Mouse (Mus musculus) granulocyte monocyte progenitor cell, adult 5-6 weeks (primary cell): Measurements from ENCODE around the gene Zeb2. TPM values are rescaled to one million over a fixed set of nuclear protein-coding genes. Genes with fewer than 3 reads are reported as not detected.
"Not testable (repeated sequence)": the region's sequence is repeated elsewhere in the genome, so short reads cannot be mapped to it uniquely, and the experiment has no call there.

Source experiments
- ATAC-seq: replicated peaks from 2 replicates; pipeline ENCODE4 v1.8.0; 2016; ENCODE audit warnings: mild to moderate bottlenecking, moderate TSS enrichment, inconsistent platforms; ENCODE audit not compliant: poor library complexity, severe bottlenecking
- total RNA-seq, 2 experiments: library from RNA; stranded (forward) in 1 of 2; stranded (reverse) in 1 of 2; fragments of 200-712, 200-1000 nt in 1 of 2; fragments of >200 nt in 1 of 2; fragmentation: Nextera tagmentation in 1 of 2; gene quantifications; 2 replicates each; pipeline ENCODE4 v1.2.3; 2014 to 2017

Zeb2 gene
- total RNA-seq, 2 experiments from 2014 or later = 167 to 286 TPM

DNA sequence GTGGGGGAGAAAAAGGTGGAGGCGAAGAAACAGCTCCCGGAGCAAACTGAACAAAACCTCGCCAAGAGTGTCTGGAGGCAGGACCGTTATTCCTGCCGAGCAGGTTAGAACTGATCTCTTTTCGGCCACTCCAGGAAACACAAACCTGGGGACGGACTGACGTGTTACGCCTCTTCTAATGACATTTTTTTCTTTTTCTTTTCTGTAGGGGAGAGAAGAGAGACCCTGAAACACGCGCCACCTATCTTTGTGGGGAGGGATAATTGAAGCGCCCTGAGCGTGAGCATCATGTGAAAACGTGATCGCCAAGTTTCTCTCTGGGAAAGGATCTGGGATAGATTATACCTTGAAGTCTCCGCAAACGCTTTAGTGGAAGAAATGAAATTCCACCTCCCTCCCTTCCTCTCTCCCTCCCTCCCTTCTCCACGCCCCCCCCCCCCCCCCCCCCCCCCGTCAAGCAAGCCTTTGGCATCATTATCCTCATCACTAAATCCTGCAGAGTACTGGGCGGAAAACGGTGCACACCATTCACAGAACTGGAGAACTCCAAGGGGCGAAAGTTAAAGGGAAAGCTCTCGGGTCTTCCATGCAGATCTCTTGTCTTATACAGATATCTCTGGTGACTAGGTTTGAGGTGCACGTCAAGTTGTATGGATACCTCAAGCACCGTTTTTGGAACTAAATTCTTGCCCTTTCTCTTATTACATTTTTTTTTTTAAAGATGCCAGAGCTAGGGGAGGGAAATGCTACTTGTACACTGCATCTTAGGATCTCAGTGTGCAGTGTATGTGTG, 4.1 kb downstream of the Zeb2 start:
- ATAC-seq = peak; percentile 30

GRCm38 (mm10) chr2:45112021-45112747, 5.0 kb downstream of the Zeb2 start:
- ATAC-seq = peak; percentile 26

GRCm38 (mm10) chr2:45111571-45111970, 5.6 kb downstream of the Zeb2 start:
- ATAC-seq = not testable (repeated sequence)

DNA sequence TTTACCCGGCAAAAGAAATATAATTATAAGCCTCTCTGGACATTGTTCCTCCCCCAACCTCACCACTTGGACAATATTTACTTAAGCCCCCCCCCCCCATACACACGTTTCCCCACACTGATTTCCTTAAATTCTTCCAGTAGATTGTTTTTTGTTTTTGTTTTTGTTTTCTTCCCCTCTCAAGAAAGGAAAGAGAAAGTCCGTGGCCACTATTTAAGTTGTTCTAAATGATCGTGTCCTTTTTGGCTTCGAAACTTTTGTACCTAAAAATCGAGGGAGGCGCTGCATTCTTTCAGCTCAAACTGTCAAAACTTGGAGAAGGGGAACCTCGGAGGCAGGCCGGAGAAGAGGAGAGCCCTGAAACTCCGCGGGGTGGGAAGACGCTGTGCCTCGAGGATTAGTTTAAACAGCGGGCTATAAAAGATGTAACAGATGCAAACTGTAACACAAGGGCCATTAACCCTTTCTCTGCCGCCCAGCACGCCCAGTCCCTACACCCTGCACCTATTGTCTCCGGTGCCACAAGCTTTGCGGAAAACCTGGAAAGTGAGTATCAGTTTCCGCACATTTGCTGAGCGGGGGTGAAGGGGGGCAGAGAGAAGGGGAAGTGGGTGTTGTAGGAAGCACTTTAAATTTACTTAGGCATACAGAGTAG, 6.3 kb downstream of the Zeb2 start:
- peak; percentile 20 for ATAC-seq

- peak; percentile 17 for ATAC-seq
These were observed 7.0 kb downstream of the Zeb2 start for GRCm38 (mm10) chr2:45109951-45110756.

GRCm38 (mm10) chr2:45109161-45109950, 7.8 kb downstream of the Zeb2 start:
- ATAC-seq = peak; percentile 1; the same call in 1 of the 2 replicates

DNA sequence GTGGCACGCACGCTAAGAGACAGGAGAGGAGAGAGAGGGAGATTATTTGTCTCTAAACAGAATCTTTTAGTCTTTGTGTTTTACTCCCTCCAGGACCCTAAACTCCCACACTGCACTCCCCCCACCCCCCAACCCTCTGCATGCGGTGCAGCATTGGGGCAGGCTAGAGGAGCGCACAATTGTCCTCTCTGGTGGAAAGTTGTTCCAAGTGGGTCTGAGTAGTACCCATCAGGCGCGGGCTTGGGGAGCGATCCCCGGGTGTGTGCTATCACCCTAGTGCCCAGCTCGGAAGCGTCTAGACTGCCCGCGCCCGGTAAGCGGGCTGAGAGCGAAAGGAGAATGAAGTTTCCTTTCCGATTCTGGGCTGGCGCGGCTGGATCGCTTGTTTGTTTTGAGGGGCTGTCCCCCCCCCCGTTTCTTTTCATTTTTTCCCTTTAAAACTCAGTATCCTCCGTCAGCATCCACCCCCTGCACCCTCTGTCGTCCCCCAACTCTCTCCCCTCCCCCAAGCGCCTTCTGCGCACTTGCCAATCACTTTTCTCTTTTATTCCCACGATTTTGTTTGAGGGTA, 8.6 kb downstream of the Zeb2 start:
- ATAC-seq = no peak

DNA sequence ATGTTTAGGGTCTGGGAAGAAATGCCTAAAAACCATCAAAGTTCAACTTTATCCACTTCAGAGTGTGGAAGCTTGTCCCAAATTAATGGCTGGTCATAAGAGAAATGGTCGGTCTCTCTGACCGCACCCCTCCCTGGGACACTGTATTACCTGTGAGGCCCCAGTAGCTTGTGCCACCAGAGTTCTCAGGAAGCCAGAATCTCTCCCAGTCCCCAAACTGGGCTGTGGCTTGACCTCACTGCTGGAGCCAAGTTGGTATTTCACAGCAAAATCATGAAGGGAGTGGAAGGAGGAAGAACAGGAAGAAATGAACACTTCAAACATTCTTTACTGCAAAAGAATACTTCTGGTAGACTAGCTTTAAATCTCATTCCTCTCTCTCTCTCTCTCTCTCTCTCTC, 9.6 kb downstream of the Zeb2 start:
- no peak for ATAC-seq

- no peak for ATAC-seq
These were observed 11.0 kb downstream of the Zeb2 start for GRCm38 (mm10) chr2:45105922-45106851.

DNA sequence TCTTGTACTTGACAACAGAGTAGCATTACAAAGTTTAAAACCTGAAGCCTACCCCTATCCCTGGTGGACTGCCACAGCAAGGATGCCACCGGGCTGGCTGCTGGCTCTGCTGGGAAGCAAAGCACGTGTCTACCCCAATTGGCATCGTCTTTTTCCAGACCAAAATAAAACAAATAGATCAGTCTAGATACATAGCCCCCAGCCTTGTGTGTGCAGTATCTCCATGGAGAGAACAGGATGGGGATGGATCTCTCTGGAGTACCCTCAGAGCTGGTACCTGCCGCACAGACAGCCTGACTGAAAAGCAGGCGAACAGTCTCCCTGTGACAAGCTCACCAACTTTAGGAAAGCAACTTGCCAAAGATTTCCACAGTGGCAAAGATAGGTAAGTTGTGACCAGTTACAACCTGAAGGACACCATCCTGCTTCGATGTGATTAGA, 11.9 kb downstream of the Zeb2 start:
- no peak for ATAC-seq

GRCm38 (mm10) chr2:45104511-45105055, 12.6 kb downstream of the Zeb2 start:
- ATAC-seq = no peak

GRCm38 (mm10) chr2:45104066-45104465, 13.1 kb downstream of the Zeb2 start:
- 0 out of 2 replicates have a peak, but pooled peaks have one; percentile 16 for ATAC-seq

DNA sequence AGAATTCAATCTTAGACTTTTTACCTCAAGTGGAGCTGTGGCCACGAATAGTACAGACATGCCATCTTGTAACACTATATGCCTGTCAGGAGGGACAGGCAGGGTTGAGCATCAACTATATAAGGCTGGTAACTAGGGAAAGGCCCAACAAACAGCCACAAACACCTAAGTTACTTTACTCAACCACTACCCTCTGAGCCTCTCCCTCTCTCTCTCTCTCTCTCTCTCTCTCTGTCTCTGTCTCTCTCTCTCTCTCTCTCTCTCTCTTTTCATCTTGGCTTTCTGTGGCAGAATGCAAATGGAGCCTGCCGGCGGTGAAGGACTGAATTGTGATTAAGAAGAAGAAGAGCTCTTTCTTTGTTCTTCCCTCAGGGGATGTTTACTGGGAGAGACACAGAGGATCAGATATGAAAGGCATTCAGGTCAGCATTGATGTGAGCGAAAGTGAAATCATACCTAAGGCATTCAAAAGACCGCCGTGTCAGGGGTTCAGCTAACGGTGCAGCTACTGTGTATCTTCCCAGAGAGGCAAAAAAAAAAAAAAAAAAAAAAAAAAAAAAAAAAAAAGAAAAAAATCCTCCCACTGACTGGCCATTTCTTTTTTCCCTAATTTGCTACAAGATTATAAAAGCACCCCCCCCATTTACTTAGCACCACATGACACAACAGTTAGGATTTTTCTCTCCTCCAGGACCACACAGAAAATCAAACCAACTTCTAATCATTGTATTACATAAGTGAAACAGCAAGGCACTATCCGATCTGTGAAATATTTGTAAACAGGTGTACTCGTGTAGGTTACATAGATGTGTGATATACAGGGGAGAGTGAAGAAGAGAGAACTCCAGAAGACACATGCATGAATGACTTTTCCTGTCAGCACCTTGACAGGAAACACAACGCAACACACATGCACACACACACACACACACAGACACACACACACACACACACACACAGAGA, 13.9 kb downstream of the Zeb2 start:
- no peak for ATAC-seq

- no peak for ATAC-seq
These were observed 15.0 kb downstream of the Zeb2 start for GRCm38 (mm10) chr2:45102191-45102638.

DNA sequence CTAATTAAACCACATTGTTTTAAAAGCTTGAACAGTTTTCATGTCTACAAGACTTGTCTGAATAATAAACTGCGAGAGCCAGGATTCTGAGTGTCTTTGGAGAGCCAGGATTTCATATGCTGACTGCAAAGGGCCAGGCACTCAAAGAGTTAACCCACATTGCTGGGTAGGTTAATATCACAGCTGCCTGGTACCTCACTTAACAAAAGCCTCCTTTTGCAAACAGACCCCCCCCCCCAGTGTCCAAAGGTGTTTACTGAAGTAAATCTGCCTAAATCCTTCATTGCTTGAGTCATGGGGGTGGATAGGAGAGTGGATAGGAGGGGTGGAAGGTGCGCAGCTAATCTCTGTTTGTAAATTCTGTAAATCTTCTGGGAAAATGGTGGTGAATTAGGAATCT, 15.6 kb downstream of the Zeb2 start:
- ATAC-seq = no peak

GRCm38 (mm10) chr2:45101040-45101439, 16.2 kb downstream of the Zeb2 start:
- no peak for ATAC-seq
